Mouse (Mus musculus): ENCODE data around the gene Wfdc12. TPM values are rescaled to one million over a fixed set of nuclear protein-coding genes. Genes with fewer than 3 reads are reported as not detected.

Wfdc12 gene
- polyA plus RNA-seq, 1 experiment from 2014 or later, result 2.4 TPM

DNA sequence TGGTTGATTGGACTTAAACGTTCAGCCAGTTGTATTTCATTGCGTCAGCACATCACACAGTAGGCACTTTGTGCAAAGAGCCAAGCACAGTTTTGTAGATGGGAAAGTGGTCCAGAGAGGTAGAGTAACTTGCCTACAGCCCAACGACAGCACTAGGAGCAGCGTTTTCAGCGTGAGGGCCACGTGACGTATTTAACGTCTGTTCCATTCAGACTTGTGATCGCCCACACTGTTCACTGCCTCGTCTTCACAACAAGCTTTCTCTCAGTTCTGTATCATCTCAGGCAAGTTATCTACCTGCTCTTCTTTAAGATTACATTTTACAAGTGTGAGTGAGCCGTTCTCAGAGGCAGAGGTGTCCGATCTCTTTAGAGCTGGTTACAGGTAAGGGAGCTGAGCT, 43.9 kb downstream of the Wfdc12 start:
- Histone ChIP-seq H3K27ac (replicated peaks) (no peak overlapping the region), H3K9ac (ENCODE audit: low read length) (no peak overlapping the region), H3K4me2 (replicated peaks; ENCODE audit: low read depth) (no peak overlapping the region), H3K27me3 (ENCODE audit: control insufficient read depth, insufficient read depth, low read length) (no peaks in the 10 kb centered on the region), H3K9me3 (ENCODE audit: control insufficient read depth, low read length) (no peaks in the 10 kb centered on the region), H3K36me3 (ENCODE audit: control insufficient read depth, insufficient read depth, low read length) (no peaks in the 10 kb centered on the region; the same call in 1 of the 2 replicates), H3K4me3 (ENCODE audit: low read depth, low read length) (no peak overlapping the region), H3K4me1 (replicated peaks; ENCODE audit: control insufficient read depth, insufficient read depth) (no peaks in the 10 kb centered on the region)
- DNase-seq (ENCODE audit: low spot score), result no peak
- no peak for ATAC-seq (ENCODE audit: low FRiP score, low TSS enrichment)
- TF ChIP-seq CTCF (IDR thresholded peaks at IDR 0.05; ENCODE audit: low read depth) (no peak), EP300 (optimal IDR thresholded peaks at IDR 0.05) (no peak)
- WGBS, result 91% methylated on average over 12 of the region's 12 CpGs

DNA sequence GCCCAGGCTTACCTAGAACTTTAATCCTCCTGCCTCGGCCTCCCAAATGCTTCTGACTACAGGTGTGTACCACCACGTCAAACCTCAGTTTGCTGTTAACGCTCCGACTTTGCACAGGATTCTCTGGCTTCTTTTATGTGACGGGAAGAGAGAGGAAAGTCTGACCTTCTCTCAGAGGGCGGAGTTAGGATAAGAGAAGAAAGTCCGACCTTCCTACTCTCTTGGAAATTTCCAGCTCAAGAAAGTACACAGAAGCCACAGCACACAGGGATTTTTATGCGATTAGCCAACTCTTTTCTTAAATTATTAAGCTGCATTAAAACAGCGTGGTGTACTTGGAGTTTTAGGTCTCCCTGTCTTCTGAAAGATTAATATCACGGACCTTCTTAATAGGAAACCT, 45.9 kb downstream of the Wfdc12 start:
- no peak overlapping the region for H3K9ac ChIP-seq (ENCODE audit: low read length)
- H3K36me3 ChIP-seq (ENCODE audit: control insufficient read depth, insufficient read depth, low read length), result no peaks in the 10 kb centered on the region; the same call in 1 of the 2 replicates
- no peak for ATAC-seq (ENCODE audit: low FRiP score, low TSS enrichment)
- WGBS, result 75% methylated on average over 10 of the region's 10 CpGs
- no peak overlapping the region for H3K27ac ChIP-seq (replicated peaks)
- DNase-seq (ENCODE audit: low spot score), result no peak
- no peak overlapping the region for H3K4me3 ChIP-seq (ENCODE audit: low read depth, low read length)
- no peaks in the 10 kb centered on the region for H3K27me3 ChIP-seq (ENCODE audit: control insufficient read depth, insufficient read depth, low read length)
- H3K4me1 ChIP-seq (replicated peaks; ENCODE audit: control insufficient read depth, insufficient read depth), result no peaks in the 10 kb centered on the region
- H3K9me3 ChIP-seq (ENCODE audit: control insufficient read depth, low read length), result no peaks in the 10 kb centered on the region
- H3K4me2 ChIP-seq (replicated peaks; ENCODE audit: low read depth), result no peak overlapping the region
- TF ChIP-seq CTCF (IDR thresholded peaks at IDR 0.05; ENCODE audit: low read depth) (no peak), EP300 (optimal IDR thresholded peaks at IDR 0.05) (no peak)

DNA sequence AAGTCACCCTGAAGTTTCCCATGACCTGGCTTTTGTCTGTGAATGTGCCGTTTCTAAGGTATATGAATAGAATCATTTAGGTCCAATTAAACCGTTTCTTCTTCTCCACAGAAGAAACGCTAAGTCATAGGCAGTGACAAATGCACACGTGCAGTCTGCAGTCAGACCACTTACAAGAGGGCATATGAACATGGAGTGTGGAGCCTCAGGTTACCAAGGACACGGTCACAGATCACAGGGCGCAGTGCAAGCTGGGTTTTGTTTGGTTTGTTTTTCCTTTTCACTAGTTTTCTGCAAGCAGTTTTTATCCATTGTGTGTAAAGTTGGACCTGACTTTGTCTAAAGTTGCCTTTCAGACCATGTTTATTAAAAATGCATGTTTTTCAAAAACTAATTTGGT, 46.4 kb downstream of the Wfdc12 start:
- ATAC-seq (ENCODE audit: low FRiP score, low TSS enrichment), result no peak
- TF ChIP-seq EP300 (optimal IDR thresholded peaks at IDR 0.05) (no peak), CTCF (IDR thresholded peaks at IDR 0.05; ENCODE audit: low read depth) (no peak)
- DNase-seq (ENCODE audit: low spot score), result no peak
- no peaks in the 10 kb centered on the region; the same call in 1 of the 2 replicates for H3K36me3 ChIP-seq (ENCODE audit: control insufficient read depth, insufficient read depth, low read length)
- H3K9ac ChIP-seq (ENCODE audit: low read length), result no peak overlapping the region
- no peaks in the 10 kb centered on the region for H3K9me3 ChIP-seq (ENCODE audit: control insufficient read depth, low read length)
- no peaks in the 10 kb centered on the region for H3K4me1 ChIP-seq (replicated peaks; ENCODE audit: control insufficient read depth, insufficient read depth)
- no peak overlapping the region for H3K4me3 ChIP-seq (ENCODE audit: low read depth, low read length)
- 66% methylated on average over 6 of the region's 6 CpGs for WGBS
- no peaks in the 10 kb centered on the region for H3K27me3 ChIP-seq (ENCODE audit: control insufficient read depth, insufficient read depth, low read length)
- no peak overlapping the region for H3K27ac ChIP-seq (replicated peaks)
- H3K4me2 ChIP-seq (replicated peaks; ENCODE audit: low read depth), result no peak overlapping the region

DNA sequence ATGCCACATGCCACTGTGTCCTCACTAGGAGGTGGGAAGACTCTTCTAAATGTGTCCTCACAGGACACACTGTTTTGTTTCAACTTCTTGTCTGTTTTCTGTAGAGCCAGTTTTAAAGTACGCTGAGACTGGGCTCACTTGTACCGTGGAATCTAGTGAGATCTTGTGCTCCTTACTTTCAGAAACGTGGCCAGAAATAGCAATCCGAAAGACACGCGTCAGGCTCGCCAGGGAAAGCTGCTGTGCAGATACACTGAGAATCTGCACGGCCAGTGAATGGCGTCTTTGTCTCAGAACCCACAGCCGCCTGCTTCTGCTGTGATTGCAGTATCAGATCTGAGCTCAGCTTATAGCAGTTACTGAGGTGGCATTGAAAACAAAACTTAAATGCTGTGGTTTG, 48.4 kb downstream of the Wfdc12 start:
- H3K4me1 ChIP-seq (replicated peaks; ENCODE audit: control insufficient read depth, insufficient read depth), result no peaks in the 10 kb centered on the region
- DNase-seq (ENCODE audit: low spot score), result no peak
- TF ChIP-seq EP300 (optimal IDR thresholded peaks at IDR 0.05), result no peak
- TF ChIP-seq CTCF (IDR thresholded peaks at IDR 0.05; ENCODE audit: low read depth), result no peak
- H3K27ac ChIP-seq (replicated peaks), result 0 out of 2 replicates have a peak overlapping the region, but pooled peaks have one; percentile 18
- no peaks in the 10 kb centered on the region for H3K27me3 ChIP-seq (ENCODE audit: control insufficient read depth, insufficient read depth, low read length)
- ATAC-seq (ENCODE audit: low FRiP score, low TSS enrichment), result no peak
- 0 out of 2 replicates have a peak overlapping the region, but pooled peaks have one; percentile 5 for H3K9ac ChIP-seq (ENCODE audit: low read length)
- H3K36me3 ChIP-seq (ENCODE audit: control insufficient read depth, insufficient read depth, low read length), result no peaks in the 10 kb centered on the region; the same call in 1 of the 2 replicates
- H3K4me3 ChIP-seq (ENCODE audit: low read depth, low read length), result no peak overlapping the region
- no peak overlapping the region for H3K4me2 ChIP-seq (replicated peaks; ENCODE audit: low read depth)
- 66% methylated on average over 10 of the region's 10 CpGs for WGBS
- H3K9me3 ChIP-seq (ENCODE audit: control insufficient read depth, low read length), result no peaks in the 10 kb centered on the region

Other genes with a start within 250 kb of the Wfdc12 start
- 186 and 189 TPM in 2 replicates for gene Ywhab, start 195.6 kb downstream of the Wfdc12 start, polyA plus RNA-seq (2015; fragmentation: Nextera tagmentation; extraction: Ambion mirVana)
- 0.67 and 0.85 TPM in 2 replicates for gene Pabpc1l, start 165.2 kb downstream of the Wfdc12 start, polyA plus RNA-seq (2015; fragmentation: Nextera tagmentation; extraction: Ambion mirVana)
- 11.9 and 13.6 TPM in 2 replicates for gene Stk4, start 120.3 kb downstream of the Wfdc12 start, polyA plus RNA-seq (2015; fragmentation: Nextera tagmentation; extraction: Ambion mirVana)
- gene Tomm34, start 119.4 kb downstream of the Wfdc12 start, polyA plus RNA-seq (2015; fragmentation: Nextera tagmentation; extraction: Ambion mirVana), result 20.5 and 22.4 TPM in 2 replicates
- gene Kcns1, start 19.5 kb downstream of the Wfdc12 start, polyA plus RNA-seq (2015; fragmentation: Nextera tagmentation; extraction: Ambion mirVana), result 0.19 and 0.23 TPM in 2 replicates
- gene Wfdc5, start 7.9 kb downstream of the Wfdc12 start, polyA plus RNA-seq (2015; fragmentation: Nextera tagmentation; extraction: Ambion mirVana), result 63.2 and 68.6 TPM in 2 replicates
- gene Wfdc15a, start 9.5 kb upstream of the Wfdc12 start, polyA plus RNA-seq (2015; fragmentation: Nextera tagmentation; extraction: Ambion mirVana), result 0.23 and 0.29 TPM in 2 replicates
- gene Wfdc15b, start 31.1 kb upstream of the Wfdc12 start, polyA plus RNA-seq (2015; fragmentation: Nextera tagmentation; extraction: Ambion mirVana), result 16.2 and 20.4 TPM in 2 replicates
- not detected in 2 replicates for gene Svs2, start 47.9 kb upstream of the Wfdc12 start, polyA plus RNA-seq (2015; fragmentation: Nextera tagmentation; extraction: Ambion mirVana)
- not detected in 2 replicates for gene Svs3b, start 66.0 kb upstream of the Wfdc12 start, polyA plus RNA-seq (2015; fragmentation: Nextera tagmentation; extraction: Ambion mirVana)
- gene Svs4, start 87.9 kb upstream of the Wfdc12 start, polyA plus RNA-seq (2015; fragmentation: Nextera tagmentation; extraction: Ambion mirVana), result not detected in 2 replicates
- not detected in 2 replicates for gene Svs3a, start 98.7 kb upstream of the Wfdc12 start, polyA plus RNA-seq (2015; fragmentation: Nextera tagmentation; extraction: Ambion mirVana)
- not detected in 2 replicates for gene Svs6, start 126.1 kb upstream of the Wfdc12 start, polyA plus RNA-seq (2015; fragmentation: Nextera tagmentation; extraction: Ambion mirVana)
- not detected in 2 replicates for gene Svs5, start 142.1 kb upstream of the Wfdc12 start, polyA plus RNA-seq (2015; fragmentation: Nextera tagmentation; extraction: Ambion mirVana)
- gene Slpi, start 198.5 kb upstream of the Wfdc12 start, polyA plus RNA-seq (2015; fragmentation: Nextera tagmentation; extraction: Ambion mirVana), result 4,305 and 4,348 TPM in 2 replicates
- 0.32 and 0.36 TPM in 2 replicates for gene Rbpjl, start 212.5 kb upstream of the Wfdc12 start, polyA plus RNA-seq (2015; fragmentation: Nextera tagmentation; extraction: Ambion mirVana)
- gene Matn4, start 214.6 kb upstream of the Wfdc12 start, polyA plus RNA-seq (2015; fragmentation: Nextera tagmentation; extraction: Ambion mirVana), result 2.0 and 3.1 TPM in 2 replicates

All from stomach, postnatal 0 days (tissue).